Mouse (Mus musculus): ENCODE results near the gene Ubc.

The Ubc gene

DNA sequence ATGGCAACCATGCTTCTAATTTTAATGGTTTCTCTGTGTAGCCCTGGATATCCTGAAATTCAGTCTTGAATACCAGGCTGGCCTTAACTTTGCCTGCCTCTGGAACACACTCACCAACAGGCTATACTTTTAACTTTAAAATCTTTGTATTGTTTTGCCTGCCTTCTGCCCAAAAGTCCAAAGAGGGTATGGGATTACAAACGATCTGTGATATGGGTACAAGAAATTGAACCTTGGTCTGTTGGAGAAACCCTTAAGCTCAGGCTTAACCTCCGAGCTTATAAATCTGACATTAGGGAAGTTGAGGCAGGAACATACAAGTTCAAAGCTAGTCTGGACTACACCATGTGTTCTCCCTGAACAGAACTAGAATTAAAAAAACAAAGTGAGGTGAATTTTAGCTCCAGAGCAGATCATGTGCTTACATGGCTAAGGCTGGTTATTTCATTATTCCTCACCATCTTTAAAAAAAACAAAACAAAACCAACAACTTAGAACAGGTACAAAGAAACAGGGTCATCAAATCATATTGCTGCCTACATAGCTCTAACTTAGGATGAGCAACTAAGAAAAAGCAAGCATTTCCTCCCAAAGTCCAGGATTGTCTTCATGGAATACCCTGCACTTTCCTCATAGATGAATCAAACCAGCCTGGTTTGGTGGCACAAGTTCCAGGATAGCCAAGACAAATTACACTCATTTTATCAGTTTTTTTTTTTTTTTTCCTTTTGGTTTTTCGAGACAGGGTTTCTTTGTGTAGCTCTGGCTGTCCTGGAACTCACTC is 6.2 kb downstream of the Ubc start:
- ATAC-seq (ENCODE audit: low TSS enrichment) = no peak

DNA sequence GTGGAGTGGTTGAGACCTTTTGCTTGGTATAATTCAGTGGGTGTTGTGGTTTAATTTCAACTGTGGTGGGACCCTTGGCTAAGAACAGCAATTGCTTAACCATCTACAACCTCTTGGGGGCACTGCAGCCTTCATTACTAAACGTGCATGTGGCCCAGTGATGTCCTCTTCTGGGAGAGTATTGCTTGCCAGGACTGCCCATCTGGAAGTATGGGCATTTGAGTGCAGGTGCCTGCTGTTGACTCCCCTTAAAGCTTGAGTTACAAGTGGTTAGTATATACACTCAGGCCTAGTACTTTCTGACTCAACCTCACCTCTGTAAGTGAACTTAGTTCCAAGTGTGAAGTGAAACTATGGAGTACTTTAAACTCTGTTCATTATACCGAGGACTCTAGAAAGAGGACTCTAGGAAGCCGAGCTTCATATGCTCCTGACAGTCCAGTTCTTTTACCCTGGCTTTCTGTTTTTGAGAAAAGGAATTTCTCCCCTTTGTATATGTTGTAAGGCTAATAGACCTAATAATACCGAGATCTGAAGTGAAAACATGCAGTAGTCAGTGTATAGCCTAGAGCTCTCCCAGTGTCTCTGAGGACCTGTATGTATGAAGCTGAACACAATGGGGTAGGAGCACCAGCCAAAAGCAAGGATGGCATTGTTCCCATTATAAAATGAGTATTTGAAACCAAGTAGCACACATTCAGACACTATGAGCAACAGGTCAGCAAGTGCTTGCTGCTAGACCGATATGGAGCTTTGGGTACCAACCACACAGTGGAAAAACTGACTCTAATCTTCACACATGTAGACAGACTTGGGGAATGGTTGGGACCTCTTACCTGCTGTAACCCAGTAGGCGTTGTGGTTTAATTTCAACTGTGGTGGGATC is 7.1 kb downstream of the Ubc start:
- peak; percentile 77 for ATAC-seq (ENCODE audit: low TSS enrichment)

DNA sequence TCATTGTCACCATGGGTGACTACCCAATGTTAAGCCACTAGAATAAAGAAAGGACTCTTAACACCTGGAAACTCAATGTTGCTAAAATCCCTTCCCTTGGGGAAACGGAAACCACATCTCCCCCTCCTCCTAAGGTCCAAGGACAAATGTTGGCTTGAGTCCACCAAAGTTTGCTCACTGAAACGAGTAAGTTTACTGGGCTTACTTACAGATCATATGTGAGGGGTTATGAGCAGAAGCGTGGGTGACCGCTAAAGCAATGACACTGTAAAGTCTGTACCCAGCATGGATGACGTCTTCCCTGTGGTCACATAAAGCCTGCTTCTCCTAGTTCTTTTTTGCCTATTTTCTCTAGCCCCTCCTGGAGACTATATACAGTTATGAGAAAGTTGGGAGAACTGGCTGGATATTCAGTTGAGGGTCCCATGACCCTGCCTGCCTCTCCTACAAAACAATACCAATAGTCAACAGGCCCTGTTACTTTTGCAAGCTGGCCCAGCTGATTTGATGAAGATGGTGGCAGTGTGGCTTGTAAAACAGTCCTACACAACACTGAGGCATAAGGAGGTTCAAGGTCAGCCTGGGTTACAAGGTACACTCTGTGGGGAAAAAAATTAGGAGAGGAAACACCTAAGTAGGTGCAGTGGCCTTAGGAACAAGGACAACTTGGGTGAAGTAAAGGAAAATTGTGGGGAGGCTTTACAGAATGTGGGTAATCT is 7.9 kb downstream of the Ubc start:
- no peak; the same call in 1 of the 2 replicates for ATAC-seq (ENCODE audit: low TSS enrichment)

DNA sequence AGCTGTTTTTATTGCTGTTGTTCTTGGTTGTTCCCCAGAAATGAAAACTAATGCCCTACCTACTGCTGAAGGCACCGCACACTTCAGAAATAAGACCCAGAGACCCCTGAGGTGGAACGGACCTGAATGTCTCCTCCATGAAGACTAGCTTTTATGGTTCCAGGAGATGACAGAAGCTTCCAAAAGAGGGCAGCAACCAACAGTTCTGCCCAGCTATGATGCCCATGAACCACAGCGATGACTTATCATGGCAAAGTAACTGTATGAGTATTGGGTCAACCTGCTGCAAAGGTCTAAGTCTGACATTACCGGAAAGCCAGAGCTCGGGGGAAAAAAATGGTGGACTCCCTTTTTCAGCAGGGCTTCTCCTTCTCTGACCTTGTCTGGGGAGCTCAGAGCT is 11.1 kb downstream of the Ubc start:
- ATAC-seq (ENCODE audit: low TSS enrichment) = no peak

DNA sequence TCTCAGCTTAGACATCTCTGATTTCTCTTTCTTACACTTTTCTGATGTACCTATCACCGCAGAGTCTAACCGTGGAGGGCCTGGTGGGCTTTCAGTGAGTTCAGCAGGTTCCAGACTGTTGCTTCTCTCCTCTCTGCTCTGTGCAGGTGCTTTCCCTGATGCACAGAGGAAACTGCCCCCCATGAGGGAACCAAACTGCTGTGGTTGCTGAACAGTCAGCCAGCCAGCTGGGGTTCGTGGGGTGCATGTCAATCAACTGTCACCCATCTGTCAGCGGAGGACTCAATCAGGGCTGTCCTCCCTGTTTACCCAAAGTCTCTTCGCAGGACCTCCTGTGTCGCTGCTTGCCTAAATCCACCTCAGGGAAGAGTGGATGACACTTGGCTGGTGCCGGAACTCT is 12.8 kb downstream of the Ubc start:
- ATAC-seq (ENCODE audit: low TSS enrichment) = no peak

DNA sequence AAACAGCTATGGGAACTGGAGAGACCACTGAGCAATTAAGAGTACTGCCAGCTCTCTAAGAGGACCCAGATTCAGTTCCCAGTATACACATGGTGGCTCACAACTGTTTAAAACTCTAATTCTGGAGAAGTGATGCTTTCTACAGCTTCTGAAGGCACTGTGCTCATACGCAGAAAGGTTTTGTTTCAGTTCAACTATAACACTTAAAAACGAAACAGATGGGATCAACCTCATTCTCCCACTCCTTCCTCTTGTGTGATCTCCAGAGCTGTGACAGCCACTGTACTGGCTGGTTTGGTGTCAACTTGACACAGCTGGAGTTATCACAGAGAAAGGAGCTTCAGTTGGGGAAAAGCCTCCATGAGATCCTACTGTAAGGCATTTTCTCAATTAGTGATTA is 14.1 kb downstream of the Ubc start:
- peak; percentile 85; the same call in 1 of the 2 replicates for ATAC-seq (ENCODE audit: low TSS enrichment)

DNA sequence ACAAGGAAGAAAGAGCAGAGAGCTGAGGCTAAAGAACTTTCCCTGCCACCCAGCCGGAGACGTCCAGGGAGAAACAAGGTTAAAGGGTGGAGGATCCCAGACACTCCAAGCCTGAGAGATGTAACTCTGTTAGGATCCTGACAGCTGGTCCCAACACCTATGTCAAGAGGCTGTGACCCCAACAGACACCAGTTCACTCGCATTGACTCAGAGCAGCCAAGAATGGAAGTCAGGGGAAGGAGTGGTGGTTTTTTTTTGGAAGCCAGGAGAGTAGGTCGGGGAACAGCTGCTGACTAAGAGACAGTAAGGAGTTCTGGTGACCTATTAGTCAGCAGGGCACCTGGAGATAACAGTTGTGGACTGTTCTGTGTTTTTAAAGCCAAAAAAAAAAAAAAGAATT is 18.0 kb downstream of the Ubc start:
- ATAC-seq (ENCODE audit: low TSS enrichment) = no peak

DNA sequence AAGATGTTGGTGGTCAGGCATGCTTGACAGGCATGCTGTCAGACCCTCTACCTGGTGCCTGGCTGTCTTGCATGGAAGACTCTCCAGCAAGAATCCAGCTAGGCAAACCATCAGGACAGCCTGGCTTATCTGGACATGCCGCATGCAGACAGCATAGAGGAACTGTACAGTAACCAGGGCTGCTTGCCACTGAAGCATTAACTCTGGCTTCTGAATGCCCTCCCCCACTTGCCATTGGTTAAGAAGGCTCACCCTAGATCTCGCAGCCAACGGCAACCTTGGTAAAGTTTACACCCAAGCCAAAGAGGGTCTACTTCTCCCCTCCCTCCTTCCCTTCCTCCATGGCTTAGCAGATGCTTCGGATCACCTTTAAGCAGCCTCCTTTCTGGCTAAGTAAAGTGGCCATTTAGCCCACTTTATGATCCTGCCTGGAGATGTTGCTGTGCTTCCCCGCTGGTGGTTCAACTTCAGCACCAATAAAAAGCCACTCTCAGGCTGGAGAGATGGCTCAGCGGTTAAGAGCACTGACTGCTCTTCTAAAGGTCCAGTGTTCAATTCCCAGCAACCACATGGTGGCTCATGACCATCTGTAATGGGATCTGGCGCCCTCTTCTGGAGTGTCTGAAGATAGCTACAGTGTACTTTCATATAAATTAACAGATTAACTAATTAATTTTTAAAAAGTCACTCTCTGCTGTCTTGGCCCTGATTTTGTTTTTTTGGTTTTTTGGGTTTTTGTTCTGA is 18.9 kb downstream of the Ubc start:
- ATAC-seq (ENCODE audit: low TSS enrichment) = no peak

DNA sequence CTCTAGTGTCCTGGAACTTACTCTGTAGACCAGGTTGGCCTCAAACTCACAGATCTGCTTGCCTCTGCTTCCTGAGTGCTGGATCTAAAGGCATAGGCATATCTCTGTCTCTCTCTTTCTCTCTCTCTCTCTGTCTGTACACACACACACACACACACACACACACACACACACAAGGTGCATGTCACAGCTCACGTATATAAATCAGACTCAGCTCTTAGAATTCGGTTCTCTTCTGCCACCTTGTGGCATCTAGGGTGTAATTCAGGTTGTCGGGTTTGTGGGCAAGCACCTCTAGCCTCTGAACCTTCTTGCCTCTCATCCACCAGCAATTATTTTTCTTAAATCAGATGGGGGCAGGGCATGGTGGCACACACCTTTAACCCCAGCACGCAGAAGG is 21.4 kb downstream of the Ubc start:
- ATAC-seq (ENCODE audit: low TSS enrichment) = peak; percentile 55; the same call in 1 of the 2 replicates

DNA sequence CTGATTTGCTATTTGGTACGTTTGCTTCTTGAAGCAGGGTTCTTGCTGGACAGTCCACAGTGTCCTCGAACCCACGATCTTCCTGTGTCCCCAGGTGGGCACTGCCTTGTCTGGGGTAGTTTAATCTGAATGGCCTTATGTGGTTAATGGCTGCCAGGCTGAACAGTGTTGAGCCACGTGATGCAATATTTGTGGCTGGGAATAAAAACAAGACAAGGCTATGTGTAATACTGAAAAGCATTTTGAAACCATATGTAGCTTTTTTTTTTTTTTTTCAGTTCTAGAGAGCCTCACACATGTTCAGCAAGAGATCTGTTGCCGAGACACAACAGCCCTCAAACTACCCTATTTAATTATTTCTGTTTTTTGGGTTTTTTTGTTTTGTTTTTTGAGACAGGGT is 21.8 kb downstream of the Ubc start:
- no peak for ATAC-seq (ENCODE audit: low TSS enrichment)

DNA sequence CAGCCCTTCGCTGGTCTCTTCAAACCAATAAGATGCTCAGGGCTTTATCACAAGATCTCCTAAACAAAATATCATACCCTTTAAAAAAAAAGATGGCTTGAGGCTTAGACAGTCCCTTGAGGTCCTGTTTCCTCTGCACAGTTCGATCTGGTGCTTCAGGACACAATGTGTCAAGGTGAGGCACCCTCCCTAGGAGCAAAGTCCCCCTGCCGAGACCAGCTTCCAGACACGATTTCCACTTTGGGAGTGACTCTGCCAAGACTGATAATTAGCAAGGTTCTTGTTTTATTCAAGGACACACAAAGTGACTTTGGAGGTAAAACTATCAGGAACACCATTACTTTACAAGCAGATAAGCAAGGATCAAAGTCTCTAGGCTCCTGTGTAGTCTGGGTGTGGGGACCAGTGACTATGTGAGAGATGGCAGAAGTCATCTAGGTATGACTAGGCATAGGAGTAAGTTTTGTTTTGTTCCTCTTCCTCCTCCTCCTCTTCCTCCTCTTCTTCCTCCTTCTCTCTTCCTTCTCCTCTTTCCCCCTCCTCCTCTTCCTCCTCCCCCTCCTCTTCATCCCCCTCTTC is 25.1 kb downstream of the Ubc start:
- ATAC-seq (ENCODE audit: low TSS enrichment) = no peak

DNA sequence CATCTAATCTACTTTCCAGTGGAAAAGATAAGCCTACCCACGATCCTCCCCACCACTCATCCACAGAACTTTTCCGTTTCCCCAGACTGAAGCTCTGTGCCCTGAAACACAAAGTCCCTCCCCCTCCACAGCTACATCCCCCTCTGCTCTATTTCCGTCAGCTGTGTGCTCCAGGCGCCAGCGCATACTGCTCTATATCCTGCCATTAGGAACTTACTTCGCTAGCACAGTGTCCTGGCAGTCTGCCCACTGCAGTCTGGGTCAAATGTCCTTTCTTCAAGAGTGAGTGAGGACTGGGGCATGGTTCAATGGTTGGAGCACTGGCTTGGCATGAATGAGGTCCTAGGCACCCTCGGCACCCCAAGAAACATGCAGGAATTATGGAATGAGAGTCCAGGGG is 26.1 kb downstream of the Ubc start:
- ATAC-seq (ENCODE audit: low TSS enrichment) = no peak

DNA sequence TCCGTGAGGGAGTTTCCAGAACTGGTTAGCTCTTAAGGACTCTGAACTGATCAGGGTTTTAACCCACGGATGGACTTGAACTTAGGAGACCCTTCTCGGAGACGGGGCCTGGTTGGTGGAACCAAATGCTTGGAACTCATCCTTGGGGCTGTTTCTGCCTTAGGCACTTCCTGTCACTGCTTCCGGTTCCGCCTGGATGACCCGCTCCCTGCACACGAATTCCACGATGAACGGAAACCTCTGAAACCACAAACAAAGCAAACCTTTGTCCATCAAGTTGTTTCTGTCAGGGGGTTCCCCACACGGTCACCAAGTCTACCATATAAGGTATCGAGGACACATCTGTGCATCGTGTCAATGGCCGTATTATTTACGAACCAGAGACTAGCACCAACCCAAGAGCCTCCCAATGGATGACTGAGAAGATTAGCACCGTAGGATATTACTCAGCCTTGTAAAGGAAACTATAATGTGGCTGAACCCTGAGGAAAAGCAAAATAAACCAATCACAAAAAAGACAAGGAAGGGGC is 29.0 kb downstream of the Ubc start:
- ATAC-seq (ENCODE audit: low TSS enrichment) = no peak

DNA sequence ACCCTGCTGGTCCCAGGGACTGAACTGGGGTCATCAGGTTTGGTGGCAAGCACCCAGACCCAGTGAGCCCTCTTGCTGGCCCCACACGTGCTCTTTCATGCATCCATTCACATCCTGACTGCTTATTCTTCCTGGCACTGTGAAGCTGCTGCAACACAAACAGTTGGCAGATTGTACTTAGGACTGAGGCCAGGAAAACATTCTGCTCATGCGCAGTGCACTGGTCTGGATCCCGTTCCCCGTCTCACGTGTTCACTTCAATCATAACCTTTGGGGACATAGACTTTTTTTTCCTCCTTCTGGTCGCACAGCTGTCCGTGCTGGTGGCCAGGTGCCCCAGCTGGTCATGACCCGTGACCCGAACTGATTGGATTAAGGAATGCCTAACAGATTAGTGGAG is 29.4 kb downstream of the Ubc start:
- ATAC-seq (ENCODE audit: low TSS enrichment) = no peak

DNA sequence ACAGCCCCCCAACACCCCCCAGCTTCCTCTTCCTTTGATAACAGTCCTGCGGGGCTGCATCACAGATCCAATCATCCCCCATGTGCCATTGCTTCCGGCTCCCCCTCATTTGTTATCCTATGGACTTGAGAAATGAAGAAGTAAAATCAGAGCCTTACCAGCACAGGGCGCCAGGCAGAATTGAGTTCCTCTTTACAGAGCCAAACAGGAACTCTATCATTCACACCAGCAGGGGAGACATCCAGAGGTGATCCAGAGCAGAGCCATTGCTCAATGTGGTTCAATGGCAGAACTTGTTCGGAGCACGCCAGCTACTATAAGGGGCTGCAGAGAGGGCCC is 31.8 kb downstream of the Ubc start:
- ATAC-seq (ENCODE audit: low TSS enrichment) = no peak

DNA sequence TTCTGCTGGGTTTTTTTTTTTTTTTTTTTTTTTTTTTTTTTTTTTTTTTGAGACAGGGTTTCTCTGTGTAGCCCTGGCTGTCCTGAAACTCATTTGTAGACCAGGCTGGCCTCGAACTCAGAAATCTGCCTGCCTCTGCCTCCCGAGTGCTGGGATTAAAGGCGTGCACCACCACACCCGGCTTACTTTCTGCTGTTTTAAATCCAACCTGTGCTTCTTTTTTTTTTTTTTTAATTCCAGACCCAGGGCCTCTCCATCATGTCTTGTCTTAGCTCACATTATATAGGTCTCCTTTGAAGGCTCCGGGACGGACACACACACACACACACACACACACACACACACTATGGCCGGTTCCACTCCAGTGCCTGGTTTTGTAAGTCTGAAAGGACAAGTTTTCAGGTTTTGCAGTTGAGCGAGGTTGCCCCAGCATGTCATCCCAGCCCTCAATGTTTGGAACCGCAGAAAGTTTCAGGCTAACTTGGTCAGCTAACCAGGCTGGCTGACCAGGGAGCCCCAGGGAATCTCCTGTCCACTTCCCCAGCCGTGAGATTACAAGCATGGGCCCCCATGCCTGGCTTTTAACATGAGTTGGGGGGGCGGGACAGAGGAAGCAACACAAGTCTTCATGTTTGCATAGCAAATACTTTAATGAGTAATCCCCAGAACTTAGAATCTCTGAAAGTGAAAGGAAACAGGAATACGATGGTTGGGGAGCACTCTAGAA is 32.3 kb downstream of the Ubc start:
- no peak for ATAC-seq (ENCODE audit: low TSS enrichment)

DNA sequence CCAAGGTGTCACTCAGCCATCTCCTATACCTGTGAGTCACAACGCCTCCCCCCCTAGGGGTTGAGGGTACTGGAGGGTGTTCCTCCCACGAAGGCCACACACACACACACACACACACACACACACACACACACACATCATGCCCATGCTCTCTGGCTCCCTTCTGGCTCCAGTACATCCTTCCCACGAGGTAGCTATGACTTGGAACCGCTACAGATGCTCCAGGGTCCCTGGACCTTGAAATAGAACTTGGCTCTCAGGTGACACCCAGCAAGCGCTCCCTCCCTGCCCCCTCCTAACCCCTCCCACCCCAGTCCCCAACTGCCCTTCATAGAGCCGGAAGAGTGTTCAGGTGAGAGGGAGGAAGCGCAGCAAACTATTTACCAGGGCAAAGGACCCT is 34.4 kb downstream of the Ubc start:
- ATAC-seq (ENCODE audit: low TSS enrichment) = no peak

DNA sequence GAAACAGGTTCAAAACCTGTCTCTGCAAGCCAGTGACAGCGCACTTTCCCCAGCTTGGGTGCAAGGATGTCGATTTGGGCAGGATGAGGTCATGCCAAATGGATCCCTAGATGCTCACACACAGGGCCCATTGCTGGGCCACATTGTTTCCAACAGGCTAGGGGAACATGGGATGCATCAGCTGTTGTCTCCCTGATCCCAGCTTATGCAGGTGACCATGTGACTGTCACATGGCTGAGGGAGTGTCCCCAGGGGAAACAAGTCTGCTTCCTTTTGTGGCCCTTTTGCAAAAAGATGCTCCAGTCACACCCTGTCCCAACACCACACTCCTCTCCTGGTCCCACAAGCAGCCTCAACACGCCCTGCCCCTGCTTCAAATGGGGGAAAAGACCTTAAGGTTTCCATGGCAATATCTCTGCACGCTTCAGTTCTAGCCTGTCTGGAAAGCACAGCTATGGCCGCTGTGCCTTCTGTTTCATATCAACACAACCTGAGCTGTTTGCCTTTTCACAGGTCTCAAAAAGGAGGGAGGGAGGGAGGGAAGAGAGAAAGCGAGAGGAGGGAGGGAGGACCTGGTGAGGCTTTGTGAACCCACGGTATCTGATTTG is 35.0 kb downstream of the Ubc start:
- no peak for ATAC-seq (ENCODE audit: low TSS enrichment)

DNA sequence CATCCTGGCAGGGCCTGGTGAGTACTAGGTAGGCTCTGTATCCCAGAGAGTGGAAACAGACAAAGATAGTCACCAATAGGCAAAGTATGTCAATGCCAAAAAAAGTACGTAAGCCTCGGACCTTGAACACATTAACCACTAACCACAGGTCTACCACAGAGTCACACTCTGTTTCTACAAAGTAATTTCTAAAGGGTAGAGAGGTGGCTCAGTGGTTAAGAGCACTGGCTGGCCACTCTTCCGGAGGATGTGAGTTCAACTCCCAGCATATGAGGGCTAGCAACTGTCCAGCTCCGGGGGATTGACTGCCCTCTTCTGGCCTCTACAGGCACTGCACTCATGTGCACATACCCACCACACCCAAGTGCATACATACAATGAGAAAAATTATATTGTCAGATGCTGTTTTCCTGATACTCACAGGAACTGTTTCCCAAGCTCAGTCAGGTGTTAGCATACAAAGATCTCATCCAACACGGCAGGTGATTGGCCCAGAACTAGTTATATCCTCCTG is 37.2 kb downstream of the Ubc start:
- ATAC-seq (ENCODE audit: low TSS enrichment) = no peak

DNA sequence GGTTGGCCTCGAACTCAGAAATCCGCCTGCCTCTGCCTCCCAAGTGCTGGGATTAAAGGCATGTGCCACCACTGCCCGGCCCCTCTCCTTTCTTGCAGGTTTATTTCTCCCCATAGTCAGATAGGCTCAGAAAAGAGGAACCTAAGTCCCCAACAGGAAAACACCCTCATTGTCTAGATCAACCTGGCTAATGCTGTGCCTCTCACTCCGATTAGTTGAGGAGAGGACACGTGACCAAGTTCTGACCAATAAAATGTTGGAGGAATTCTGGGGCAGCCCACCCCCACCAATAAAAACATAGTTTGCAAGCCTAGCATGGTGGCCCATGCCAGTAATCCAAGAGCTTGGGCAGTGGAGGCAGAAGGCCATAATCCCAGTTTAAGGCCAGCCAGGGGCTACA is 38.1 kb downstream of the Ubc start:
- ATAC-seq (ENCODE audit: low TSS enrichment) = no peak

All from frontal cortex, adult (tissue).